Mouse (Mus musculus): ENCODE results near the gene Mettl16.

Gene Mettl16

GRCm38 (mm10) chr11:74770595-74771207 is at the start of gene Mettl16:
Gene Mettl16 (plus strand): TSS chr11:74770830.
- DNase-seq = peak; percentile 94

GRCm38 (mm10) chr11:74721141-74721540 is 49.5 kb upstream of the Mettl16 start:
- no peak for DNase-seq

GRCm38 (mm10) chr11:74721971-74722370 is 48.7 kb upstream of the Mettl16 start:
- DNase-seq = no peak

- DNase-seq = peak; percentile 88
Observed at GRCm38 (mm10) chr11:74723357-74724234, 47.0 kb upstream of the Mettl16 start.

- peak; percentile 97 for DNase-seq
Observed at GRCm38 (mm10) chr11:74724235-74724791, 46.3 kb upstream of the Mettl16 start, which contains the start of gene Pafah1b1. Gene Pafah1b1 (minus strand): TSS chr11:74724670.

GRCm38 (mm10) chr11:74725181-74725580 is 45.4 kb upstream of the Mettl16 start:
- no peak for DNase-seq

GRCm38 (mm10) chr11:74734917-74735316 is 35.7 kb upstream of the Mettl16 start:
- DNase-seq = no peak

GRCm38 (mm10) chr11:74737861-74738260 is 32.8 kb upstream of the Mettl16 start:
- no peak for DNase-seq

GRCm38 (mm10) chr11:74748022-74748421 is 22.6 kb upstream of the Mettl16 start:
- DNase-seq = no peak

- no peak for DNase-seq
Observed at GRCm38 (mm10) chr11:74749241-74749640, 21.4 kb upstream of the Mettl16 start.

GRCm38 (mm10) chr11:74750662-74751351 is 19.8 kb upstream of the Mettl16 start:
- no peak for DNase-seq

GRCm38 (mm10) chr11:74751352-74752066 is 19.1 kb upstream of the Mettl16 start:
- no peak for DNase-seq

- DNase-seq = no peak
Observed at GRCm38 (mm10) chr11:74756631-74757030, 14.0 kb upstream of the Mettl16 start.

GRCm38 (mm10) chr11:74761011-74761705 is 9.5 kb upstream of the Mettl16 start:
- no peak for DNase-seq

- no peak for DNase-seq
Observed at GRCm38 (mm10) chr11:74763960-74764625, 6.5 kb upstream of the Mettl16 start.

- no peak for DNase-seq
Observed at GRCm38 (mm10) chr11:74767469-74767868, 3.2 kb upstream of the Mettl16 start.

- peak; percentile 65 for DNase-seq
Observed at GRCm38 (mm10) chr11:74768045-74768444, 2.6 kb upstream of the Mettl16 start.

- DNase-seq = no peak
Observed at GRCm38 (mm10) chr11:74770037-74770436, 593 bp upstream of the Mettl16 start.

GRCm38 (mm10) chr11:74771234-74771633 is 604 bp downstream of the Mettl16 start:
- no peak for DNase-seq

- no peak for DNase-seq
Observed at GRCm38 (mm10) chr11:74771650-74772049, 1.0 kb downstream of the Mettl16 start.

GRCm38 (mm10) chr11:74772386-74772785 is 1.8 kb downstream of the Mettl16 start:
- DNase-seq = no peak
